Mouse (Mus musculus) liver, adult 2 months (tissue): ENCODE data around the gene Mapk14. TPM values are rescaled to one million over a fixed set of nuclear protein-coding genes. Genes with fewer than 3 reads are reported as not detected.

Source experiments
- DNase-seq: peaks from one replicate; pipeline ENCODE4 v3.0.0-alpha.2; 2011; ENCODE audit warnings: low read depth, low spot score; ENCODE audit errors: extremely low read depth
- H3K27ac ChIP-seq: fragments of 200-500 bp; replicated peaks from 2 replicates; pipeline ENCODE4 v1.5.1; 2012; ENCODE audit warnings: low read depth, mild to moderate bottlenecking, control low read depth, inconsistent platforms, low read length; ENCODE audit not compliant: insufficient read depth
- H3K27me3 ChIP-seq: fragments of 200-500 bp; 2 replicates; pipeline ENCODE4 v1.6.1; 2012; ENCODE audit warnings: mild to moderate bottlenecking, moderate library complexity, low read length, inconsistent platforms; ENCODE audit not compliant: control insufficient read depth, insufficient read depth
- H3K36me3 ChIP-seq: fragments of 200-500 bp; 2 replicates; pipeline ENCODE4 v1.6.1; 2012; ENCODE audit warnings: low read length, inconsistent platforms; ENCODE audit not compliant: control insufficient read depth, insufficient read depth
- H3K4me1 ChIP-seq: fragments of 200-500 bp; 2 replicates; pipeline ENCODE4 v1.6.1; 2011; ENCODE audit warnings: low read length; ENCODE audit not compliant: control insufficient read depth, insufficient read depth
- H3K4me3 ChIP-seq: fragments of 200-500 bp; 2 replicates; pipeline ENCODE4 v1.5.1; 2011; ENCODE audit warnings: low read depth, mild to moderate bottlenecking, control low read depth, low read length, moderate library complexity; ENCODE audit not compliant: insufficient read depth
- H3K79me2 ChIP-seq: fragments of 200-500 bp; 2 replicates; pipeline ENCODE4 v1.6.1; 2012; ENCODE audit warnings: inconsistent platforms, mild to moderate bottlenecking, low read length, moderate library complexity; ENCODE audit not compliant: control insufficient read depth, insufficient read depth
- H3K9ac ChIP-seq: fragments of 200-500 bp; 2 replicates; pipeline ENCODE4 v1.6.1; 2012; ENCODE audit warnings: low read depth, mild to moderate bottlenecking, control low read depth, inconsistent platforms, low read length
- CTCF ChIP-seq: fragments of 200-500 bp; IDR thresholded peaks from 2 replicates; pipeline ENCODE4 v1.5.1; 2011; ENCODE audit warnings: low read depth, low read length, control low read depth
- POLR2A ChIP-seq: fragments of 200-500 bp; IDR thresholded peaks from 2 replicates; pipeline ENCODE4 v1.6.1; 2011; ENCODE audit warnings: low read length, control low read depth; ENCODE audit not compliant: insufficient read depth; ENCODE audit errors: extremely low read depth
- WGBS: fragments of 180-500 bp; shearing (Covaris S2); methylation state at CpG from one replicate; pipeline ENCODE4 v1.1.7; 2018; 5-methylcytosine and 5-hydroxymethylcytosine counted together
- polyA plus RNA-seq: library from polyadenylated mRNA; depleted of rRNA; stranded (reverse); fragments of >200 nt; gene quantifications from 2 replicates; pipeline ENCODE4 v1.2.3, GENCODE M21; 2012
- total RNA-seq: library from RNA; depleted of rRNA; stranded (reverse); fragments of >200 nt; gene quantifications from 2 replicates; pipeline ENCODE4 v1.2.3, GENCODE M21; 2014

The Mapk14 gene
- total and polyA plus RNA-seq, 2 experiments, result 37.7 to 51.6 TPM

- TF ChIP-seq POLR2A (no peak), CTCF (no peak)
- no peaks in the 10 kb centered on the region for H3K36me3 ChIP-seq
- no peak overlapping the region for H3K9ac ChIP-seq
- 61% methylated on average over 4 of the region's 4 CpGs for WGBS
- DNase-seq, result no peak
- no peaks in the 10 kb centered on the region for H3K27me3 ChIP-seq
- no peak overlapping the region for H3K4me3 ChIP-seq
- H3K27ac ChIP-seq, result no peak overlapping the region
- peaks cover 8% of the 10 kb centered on the region for H3K79me2 ChIP-seq
- H3K4me1 ChIP-seq, result peaks cover 15% of the 10 kb centered on the region
Observed at GRCm38 (mm10) chr17:28687354-28687753, 3.8 kb upstream of the Mapk14 start.

GRCm38 (mm10) chr17:28689586-28690283, 1.4 kb upstream of the Mapk14 start, which contains the start of gene Slc26a8:
Gene Slc26a8, minus strand, starts transcription at chr17:28690233.
- Histone ChIP-seq H3K79me2 (peaks cover 10% of the 10 kb centered on the region), H3K9ac (peak within 1 kb of the TSS; percentile 84), H3K4me1 (peaks cover 14% of the 10 kb centered on the region), H3K27me3 (no peaks in the 10 kb centered on the region), H3K27ac (peak within 1 kb of the TSS; percentile 83), H3K4me3 (peak within 1 kb of the TSS; percentile 58), H3K36me3 (no peaks in the 10 kb centered on the region)
- DNase-seq, result no peak
- WGBS, result 9% methylated on average over 40 of the region's 40 CpGs
- TF ChIP-seq CTCF (no peak), POLR2A (no peak)

- H3K4me1 ChIP-seq, result peaks cover 28% of the 10 kb centered on the region
- H3K36me3 ChIP-seq, result no peaks in the 10 kb centered on the region
- H3K4me3 ChIP-seq, result peak overlapping the region; percentile 97
- peak; percentile 70 for DNase-seq
- WGBS, result under 1% methylated on average over 53 of the region's 53 CpGs
- TF ChIP-seq CTCF (no peak), POLR2A (0 out of 2 replicates have a peak, but pooled peaks have one; percentile 6)
- H3K27ac ChIP-seq, result peak overlapping the region; percentile 71
- H3K9ac ChIP-seq, result peak overlapping the region; percentile 98
- peaks cover 20% of the 10 kb centered on the region for H3K79me2 ChIP-seq
- H3K27me3 ChIP-seq, result no peaks in the 10 kb centered on the region
Observed at GRCm38 (mm10) chr17:28691687-28692340, 685 bp downstream of the Mapk14 start.

GRCm38 (mm10) chr17:28692341-28692710, 1.2 kb downstream of the Mapk14 start:
- Histone ChIP-seq H3K27me3 (no peaks in the 10 kb centered on the region), H3K9ac (peak overlapping the region; percentile 98), H3K79me2 (peaks cover 23% of the 10 kb centered on the region), H3K27ac (peak overlapping the region; percentile 71), H3K36me3 (no peaks in the 10 kb centered on the region), H3K4me3 (peak overlapping the region; percentile 97), H3K4me1 (peaks cover 32% of the 10 kb centered on the region)
- TF ChIP-seq CTCF (no peak), POLR2A (no peak)
- peak; percentile 64 for DNase-seq
- under 1% methylated on average over 18 of the region's 18 CpGs for WGBS

- Histone ChIP-seq H3K4me3 (peak overlapping the region; percentile 97; the same call in 1 of the 2 replicates), H3K27me3 (no peaks in the 10 kb centered on the region), H3K27ac (no peak overlapping the region), H3K4me1 (peaks cover 39% of the 10 kb centered on the region), H3K36me3 (no peaks in the 10 kb centered on the region), H3K79me2 (peaks cover 23% of the 10 kb centered on the region), H3K9ac (no peak overlapping the region)
- WGBS, result under 1% methylated on average over 3 of the region's 3 CpGs
- peak; percentile 88 for DNase-seq
- no peak for TF ChIP-seq CTCF
- no peak for TF ChIP-seq POLR2A
Observed at GRCm38 (mm10) chr17:28693086-28693485, 2.0 kb downstream of the Mapk14 start.

GRCm38 (mm10) chr17:28694078-28694477, 2.9 kb downstream of the Mapk14 start:
- Histone ChIP-seq H3K9ac (no peak overlapping the region), H3K4me1 (peaks cover 43% of the 10 kb centered on the region), H3K4me3 (no peak overlapping the region), H3K79me2 (peaks cover 23% of the 10 kb centered on the region), H3K36me3 (no peaks in the 10 kb centered on the region), H3K27ac (peak overlapping the region; percentile 30), H3K27me3 (no peaks in the 10 kb centered on the region)
- 25% methylated on average over 2 of the region's 2 CpGs for WGBS
- TF ChIP-seq POLR2A (no peak), CTCF (no peak)
- peak; percentile 85 for DNase-seq
